8 mouse cellular contexts compared by ENCODE assay signal in the genomic region with DNA sequence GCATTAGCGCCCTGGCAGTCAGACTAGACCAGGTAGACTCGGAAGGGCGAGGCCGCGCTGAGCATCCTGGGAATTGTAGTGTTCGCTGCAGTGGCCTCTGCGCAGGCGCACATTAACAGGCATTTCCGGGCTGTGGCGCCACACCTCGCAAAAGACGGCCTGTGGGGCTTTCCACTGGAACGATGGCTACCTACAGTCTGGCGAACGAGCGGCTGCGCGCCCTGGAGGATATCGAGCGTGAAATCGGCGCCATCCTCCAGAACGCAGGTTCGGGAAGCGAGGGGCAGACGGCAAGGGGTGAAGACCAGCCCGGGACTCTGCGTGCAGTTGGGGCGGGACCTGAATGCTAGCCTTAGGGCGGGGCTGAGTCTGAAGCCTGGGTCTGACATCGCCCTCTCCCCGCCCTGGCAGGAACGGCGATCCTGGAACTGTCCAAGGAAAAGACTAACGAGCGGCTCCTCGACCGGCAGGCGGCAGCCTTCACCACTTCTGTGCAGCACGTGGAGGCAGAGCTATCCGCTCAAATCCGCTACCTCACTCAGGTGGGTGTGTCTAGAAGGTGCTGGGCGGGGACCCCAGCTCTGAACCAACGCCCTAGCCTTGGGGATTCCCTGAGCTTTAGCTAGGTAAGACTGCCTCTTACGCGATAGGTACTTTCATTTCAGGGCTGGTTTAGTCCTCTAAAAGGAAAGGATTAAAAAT. TPM values are rescaled to one million over a fixed set of nuclear protein-coding genes. Genes with fewer than 3 reads are reported as not detected.
A peak's percentile ranks its signal among the peaks of the same experiment; 100 is the strongest.
DNase-seq lines count a peak whose midpoint lies in the region; ATAC-seq and TF ChIP-seq lines count a peak whose summit lies in the region.

A gene (plus strand): TSS at position 123 of the 702 bp plus-strand sequence.

- POLR2A ChIA-PET in Patski (lab: Charles Lee) = interaction anchor here (1.0 to 1.6 kb wide), 2 partner anchors 13 to 49 kb away, joined by 3 to 4 read pairs; no protein-coding TSS in a partner anchor

- H3K27ac ChIP-seq in hindbrain, embryonic 13.5 days = peak within 1 kb of the TSS; percentile 97

- H3K36me3 ChIP-seq in hindbrain, embryonic 13.5 days = peaks cover 11% of the 10 kb centered on the region

- TF ChIP-seq CTCF in Patski (IDR thresholded peaks at IDR 0.05) = peak; percentile 98

- peak within 1 kb of the TSS; percentile 59 for H3K4me2 ChIP-seq in hindbrain, embryonic 13.5 days

- H3K4me1 ChIP-seq in hindbrain, embryonic 13.5 days (replicated peaks) = peaks cover 27% of the 10 kb centered on the region

- under 1% methylated on average over 46 of the region's 46 CpGs for WGBS in hindbrain, embryonic 13.5 days

- ATAC-seq in Patski = peak; percentile 97
- ATAC-seq in hindbrain, embryonic 13.5 days (ENCODE audit: low FRiP score) = peak; percentile 98

- H3K9me3 ChIP-seq in hindbrain, embryonic 13.5 days = no peaks in the 10 kb centered on the region

- H3K4me3 ChIP-seq in hindbrain, embryonic 13.5 days = peak within 1 kb of the TSS; percentile 63

- peak within 1 kb of the TSS; percentile 79 for H3K9ac ChIP-seq in hindbrain, embryonic 13.5 days

- DNase-seq in Patski (ENCODE audit: low read depth, low spot score) = peak; percentile 89
- DNase-seq in cerebellum, postnatal 14 days = peak; percentile 98 to 99
- DNase-seq in frontal cortex, postnatal 14 days (ENCODE audit: low spot score in 2 of 2) = peak; percentile 88 to 92
- DNase-seq in layer of hippocampus, postnatal 25 days (ENCODE audit: extremely low spot score in 1 of 2, low spot score in 1 of 2) = peak; percentile 87 to 88
- peak; percentile 99 for DNase-seq in lung, postnatal 25 days (ENCODE audit: low spot score)
- peak; percentile 96 for DNase-seq in retina, embryonic 14.5 days (ENCODE audit: low spot score)
- peak; percentile 94 for DNase-seq in thymus, postnatal 4 days

- CTCF ChIA-PET in Patski (lab: Charles Lee) = interaction anchor here (0.7 to 1.5 kb wide), 18 partner anchors 15 to 69 kb away, joined by 3 to 16 read pairs (median 4); a partner anchor contains a TSS

- H3K27me3 ChIP-seq in Patski = no peaks in the 10 kb centered on the region
- no peaks in the 10 kb centered on the region for H3K27me3 ChIP-seq in hindbrain, embryonic 13.5 days

- in situ Hi-C loops in Patski (cut with MboI; ENCODE audit: low pct_unique_long_range_greater_than_20kb) = loop anchor here (5.0 kb wide), 2 partner anchors 40 to 50 kb away; a partner anchor contains a TSS

RNA-seq across cellular contexts. Expression of the gene that starts here (rescaled TPM):
- 41.3 TPM for polyA plus RNA-seq in Patski (2021)
- 43.2 and 45.5 TPM in 2 replicates for polyA plus RNA-seq in hindbrain, embryonic 13.5 days (2015; fragmentation: Nextera tagmentation; extraction: Ambion mirVana)
- 10 to 100 TPM; 15.5 to 17.4 TPM for total RNA-seq in layer of hippocampus, postnatal 25 days (2021)

Comparison
In these comparisons a context has a peak if more than half of its experiments do, and no peak if none do; other contexts are left out.
1. Peak in every context shown above with its lines: DNase-seq, ATAC-seq, H3K4me3 ChIP-seq and H3K27ac ChIP-seq.